Mouse (Mus musculus) adrenal gland, adult (tissue): ENCODE results near the gene Zbtb20.

ENCODE experiments used
- DNase-seq, 2 experiments: peaks; one replicate each; pipeline ENCODE4 v3.0.0; 2022 to 2023; ENCODE audit warnings: low spot score in 1 of 2; ENCODE audit not compliant: inconsistent age in 2 of 2

Gene Zbtb20

DNA sequence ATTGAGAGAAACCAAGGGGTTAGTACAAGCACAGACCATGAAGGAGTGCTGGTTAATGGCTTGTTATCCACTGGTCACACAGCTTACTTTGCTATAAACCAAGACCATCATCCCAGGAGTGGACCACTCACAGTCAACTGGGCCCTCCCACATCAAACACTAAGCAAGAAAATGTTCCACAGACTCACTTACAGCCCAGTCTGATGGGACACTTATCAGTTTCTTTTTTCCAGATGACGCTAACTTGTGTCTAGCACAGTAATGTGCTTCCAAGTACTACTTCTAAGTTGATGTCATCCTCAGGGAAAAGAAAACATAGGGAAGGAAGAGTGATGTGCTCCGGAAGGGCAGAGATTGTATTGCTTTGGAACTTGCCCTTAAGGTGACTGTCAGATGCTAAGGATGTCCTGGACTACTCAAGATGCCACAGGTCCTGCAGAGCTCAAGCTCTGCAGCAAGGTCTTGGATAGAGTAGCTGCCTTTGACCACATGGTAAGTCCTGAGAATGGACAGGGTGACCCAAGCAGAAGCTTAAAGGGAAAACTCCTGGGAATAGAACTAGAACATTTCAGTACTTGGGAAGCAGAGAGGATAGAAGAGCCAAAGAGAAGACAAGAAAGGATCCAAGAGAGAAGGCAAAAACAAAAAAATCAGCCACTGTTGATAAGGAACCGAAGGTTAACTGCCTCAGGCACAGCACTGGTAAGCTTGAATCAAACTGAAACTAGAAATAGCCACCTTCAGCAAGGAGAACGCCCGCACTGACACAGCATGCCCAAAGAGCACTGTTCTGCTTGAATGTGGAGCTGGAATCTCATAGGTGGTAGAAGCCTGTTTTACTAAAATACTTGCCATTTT, 556.1 kb downstream of the Zbtb20 start:
- DNase-seq = peak in 1 of 2 experiments; percentile 74

DNA sequence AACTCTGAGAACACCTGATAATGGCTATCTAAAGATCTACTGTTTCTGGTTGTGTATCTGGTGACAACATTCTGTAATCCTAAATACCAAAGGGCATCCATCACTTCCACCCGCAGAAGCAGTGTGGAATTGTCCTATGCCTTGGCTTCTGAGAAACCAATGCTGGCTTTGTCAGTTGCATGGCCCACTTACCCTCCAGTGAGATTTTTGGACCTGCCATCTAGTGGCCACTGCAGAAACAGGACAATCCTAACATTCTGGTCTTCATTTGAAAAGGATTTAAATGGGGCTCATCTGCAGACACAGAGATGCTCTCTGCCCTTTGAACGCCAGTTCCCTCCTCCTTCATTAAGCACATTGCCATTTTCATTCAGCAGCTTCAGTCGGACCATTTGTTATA, 559.3 kb downstream of the Zbtb20 start:
- peak in 1 of 2 experiments; percentile 72 for DNase-seq

GRCm38 (mm10) chr16:43438878-43439371, 563.2 kb downstream of the Zbtb20 start:
- DNase-seq = no peak

DNA sequence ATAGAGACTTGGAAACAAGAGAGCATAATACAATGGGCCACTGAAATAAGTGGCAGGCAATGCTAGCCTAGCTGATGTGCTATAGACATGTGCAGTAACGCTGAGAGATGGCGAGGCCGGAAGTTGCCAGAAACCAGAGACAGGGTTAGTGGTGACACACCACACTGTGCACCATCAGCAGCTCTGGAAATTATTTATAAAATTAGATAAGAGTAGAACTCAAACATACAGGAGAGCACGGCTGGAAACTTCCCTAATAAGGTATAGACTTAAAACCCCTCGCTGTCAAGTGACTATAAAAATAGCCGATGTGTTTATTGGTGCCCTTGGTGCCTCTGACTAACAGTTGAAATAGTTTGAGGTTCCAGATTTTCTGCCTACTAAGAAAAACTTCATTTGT, 565.7 kb downstream of the Zbtb20 start:
- DNase-seq = no peak

- no peak for DNase-seq
Measured at GRCm38 (mm10) chr16:43443034-43443433, 567.4 kb downstream of the Zbtb20 start.

DNA sequence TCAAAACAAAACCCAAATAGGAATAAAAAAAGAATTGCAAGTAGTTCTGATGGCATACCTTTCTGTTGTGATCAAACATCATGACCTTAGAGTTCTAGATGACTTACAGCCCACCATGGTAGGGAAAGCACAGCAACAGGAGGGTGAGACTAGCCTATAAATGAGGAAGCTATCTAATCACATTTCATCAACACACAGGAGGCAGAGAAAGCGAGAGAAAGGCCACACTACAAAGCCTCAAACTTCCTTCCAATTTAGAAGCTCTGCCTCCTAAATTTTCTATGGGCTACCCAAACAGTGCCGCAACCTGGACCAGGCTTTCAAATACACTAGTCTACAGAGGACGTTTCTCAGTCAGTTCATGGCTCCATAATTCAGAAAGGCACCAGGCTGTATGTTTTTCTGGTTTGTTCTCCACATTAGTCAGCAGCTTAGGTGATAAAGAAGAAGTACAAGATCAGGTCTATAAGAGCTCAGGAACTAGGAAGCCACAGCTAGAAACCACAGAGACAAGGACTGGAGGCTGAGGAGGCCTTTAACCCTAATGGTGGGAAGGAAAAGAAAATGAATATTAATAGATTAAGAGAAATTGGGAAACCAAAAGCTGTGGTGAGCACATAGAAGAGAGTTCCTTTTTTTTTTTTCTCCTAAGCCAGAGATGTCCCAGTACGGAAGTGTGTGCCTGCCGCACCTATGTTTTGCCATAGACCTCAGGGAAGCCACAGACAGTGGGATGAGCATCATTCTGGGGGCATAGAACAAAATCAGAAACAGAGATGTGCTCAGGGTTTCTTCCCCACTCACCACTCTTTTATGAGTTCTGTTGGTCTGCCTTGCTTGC, 572.7 kb downstream of the Zbtb20 start:
- no peak for DNase-seq

GRCm38 (mm10) chr16:43454370-43454934, 578.8 kb downstream of the Zbtb20 start:
- no peak for DNase-seq

DNA sequence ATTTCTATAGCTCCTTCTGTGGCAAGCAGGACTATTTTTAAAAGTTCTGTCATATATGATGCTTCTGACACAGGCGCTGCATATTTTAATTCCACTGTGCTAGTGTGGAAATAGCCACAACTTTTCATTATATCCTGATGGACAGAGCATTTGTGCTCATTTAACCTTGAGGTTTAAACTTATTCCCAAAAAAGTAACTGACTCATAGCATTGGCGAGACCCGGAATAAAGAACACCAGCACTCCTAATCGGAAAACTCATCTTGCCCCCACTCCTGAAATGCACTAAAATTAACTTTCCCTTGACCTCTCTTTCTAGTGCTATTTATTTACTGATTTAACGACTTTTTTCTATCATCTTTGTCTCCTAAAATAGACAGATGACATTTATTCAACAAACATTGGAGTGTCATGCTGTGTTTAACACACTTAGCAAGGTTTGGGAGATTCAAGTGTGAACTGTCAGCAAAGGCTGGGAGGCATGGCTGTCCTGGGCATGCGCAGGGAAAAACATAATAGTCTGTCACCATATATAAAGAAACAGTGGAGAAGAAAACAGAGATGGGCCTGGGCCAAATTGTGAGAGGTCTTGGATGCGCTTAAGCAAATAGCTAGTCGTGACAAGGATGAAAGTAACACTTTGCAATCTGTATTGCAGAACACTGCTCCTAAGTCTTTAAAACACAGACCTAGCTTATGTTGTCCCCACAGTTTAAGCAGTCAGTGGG, 580.9 kb downstream of the Zbtb20 start:
- peak in 1 of 2 experiments; percentile 72 for DNase-seq

GRCm38 (mm10) chr16:43457814-43458213, 582.1 kb downstream of the Zbtb20 start:
- DNase-seq = no peak

DNA sequence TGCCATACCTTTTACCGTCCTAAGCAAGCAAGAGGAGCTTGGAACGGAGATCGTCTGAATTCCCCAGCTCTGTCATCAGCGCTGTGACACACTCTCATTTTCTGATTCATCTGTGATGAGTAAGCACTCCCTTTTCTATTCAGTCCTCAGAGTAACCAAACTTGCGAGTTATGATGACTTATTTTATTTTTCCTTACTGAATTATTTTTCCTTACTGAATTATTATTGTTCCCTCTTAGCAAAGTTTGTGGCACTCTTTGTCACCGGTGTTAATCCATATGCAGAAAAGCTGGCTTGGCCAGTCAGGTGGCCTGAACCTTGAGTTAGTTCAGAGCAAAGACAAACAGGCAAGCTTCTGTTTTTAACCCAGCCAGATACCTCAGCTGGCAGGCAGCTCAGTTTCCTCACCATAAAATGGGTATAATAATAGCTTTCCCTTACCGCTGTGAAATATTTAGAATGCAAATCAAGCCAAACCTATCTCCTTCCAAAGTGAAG, 583.1 kb downstream of the Zbtb20 start:
- peak; percentile 63 to 84 for DNase-seq

- no peak for DNase-seq
Measured at GRCm38 (mm10) chr16:43461745-43462378, 586.2 kb downstream of the Zbtb20 start.

- no peak for DNase-seq
Measured at GRCm38 (mm10) chr16:43462470-43463455, 587.1 kb downstream of the Zbtb20 start.

DNA sequence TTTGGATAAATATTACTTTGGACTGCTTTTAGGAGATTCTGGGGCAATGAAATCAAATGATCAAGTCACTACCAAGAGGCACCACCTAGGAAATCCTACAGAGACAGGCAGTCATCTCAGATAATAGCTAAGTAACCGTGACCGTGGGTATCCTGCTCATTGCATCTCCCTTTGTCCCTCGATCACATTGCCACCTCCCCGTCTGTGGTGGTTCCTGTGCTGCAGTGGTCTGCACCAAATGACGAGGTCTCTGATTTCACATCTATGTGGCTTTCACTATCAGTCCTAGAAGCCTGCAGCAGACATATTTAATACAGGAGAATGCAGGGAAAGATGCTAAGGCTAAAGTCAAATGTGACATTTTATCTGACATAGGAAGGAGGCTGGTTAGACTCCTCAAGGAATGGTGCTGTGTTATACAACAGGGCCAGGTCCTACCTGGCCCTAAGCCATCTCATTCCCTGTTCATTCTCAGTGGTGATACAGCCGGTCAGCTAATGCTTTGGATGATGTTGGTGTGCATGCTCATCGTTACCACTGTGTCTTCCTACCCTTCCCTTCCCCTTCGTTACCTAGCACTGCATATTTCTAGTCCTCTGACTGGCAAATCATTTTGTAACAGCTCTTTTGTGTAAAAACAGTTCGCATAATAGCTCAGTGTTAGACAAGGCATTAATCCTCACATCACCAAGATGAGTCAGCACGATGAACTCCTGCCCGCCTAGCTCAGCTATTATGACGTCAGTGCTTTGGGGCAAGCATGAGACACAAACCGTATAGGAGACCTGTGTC, 588.2 kb downstream of the Zbtb20 start:
- peak; percentile 55 to 84 for DNase-seq

DNA sequence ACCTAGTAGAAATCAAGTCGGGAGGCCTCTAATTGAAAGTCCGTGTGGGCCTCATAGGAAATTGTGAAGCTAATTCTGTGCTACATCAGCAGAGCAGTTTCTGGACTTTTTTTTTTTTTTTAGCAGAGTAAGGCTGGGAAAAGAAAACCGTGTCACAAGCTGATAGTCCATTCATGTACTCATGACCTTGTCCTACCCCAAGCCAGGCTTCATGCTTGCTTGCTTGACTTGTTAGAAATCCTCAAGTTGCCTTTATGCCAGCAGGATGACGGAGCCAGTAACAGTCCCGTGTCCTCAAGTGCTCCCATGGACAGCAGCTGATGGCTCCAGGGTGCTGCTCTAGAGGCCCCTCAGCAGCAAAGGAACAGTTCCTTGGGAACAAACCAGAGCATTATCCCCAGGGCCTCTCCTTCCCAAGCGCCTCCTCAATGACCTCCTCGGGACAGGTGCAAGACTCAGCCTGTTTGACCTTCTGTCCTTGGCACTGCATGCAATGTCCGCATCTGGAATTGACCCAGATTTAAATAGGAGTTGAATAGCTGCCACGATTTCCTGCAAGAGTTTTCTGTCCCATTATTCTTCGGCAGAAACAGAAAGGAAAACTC, 588.9 kb downstream of the Zbtb20 start:
- peak; percentile 69 to 93 for DNase-seq

DNA sequence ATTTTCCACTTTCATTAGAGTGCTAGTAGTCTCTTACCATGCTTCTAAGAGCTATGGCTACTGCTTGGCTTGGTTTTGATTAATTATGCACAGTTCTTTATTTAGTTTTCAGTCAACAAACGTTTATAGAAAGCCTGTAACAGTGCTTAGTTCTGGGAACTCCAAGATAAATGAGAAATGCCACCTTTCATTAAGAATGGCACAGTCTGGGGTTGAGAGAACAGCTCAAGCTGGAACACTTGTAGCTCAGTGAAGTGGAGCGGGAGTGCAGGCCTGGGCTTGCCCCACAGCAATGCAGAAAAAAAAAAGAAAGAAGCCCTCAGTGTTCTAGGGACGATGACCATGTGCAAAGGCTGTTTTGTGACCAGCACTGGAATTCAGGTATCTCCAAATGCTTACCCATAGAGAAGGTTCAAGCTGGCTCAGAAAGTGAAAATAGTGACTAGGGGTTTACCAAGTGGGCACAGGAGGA, 589.7 kb downstream of the Zbtb20 start:
- DNase-seq = no peak

- peak in 1 of 2 experiments; percentile 70 for DNase-seq
Measured at GRCm38 (mm10) chr16:43465921-43466748, 590.5 kb downstream of the Zbtb20 start.

- peak in 1 of 2 experiments; percentile 62 for DNase-seq
Measured at GRCm38 (mm10) chr16:43466749-43467065, 591.0 kb downstream of the Zbtb20 start.
